Mouse (Mus musculus): ENCODE measurements around the gene Il2ra. TPM values are rescaled to one million over a fixed set of nuclear protein-coding genes. Genes with fewer than 3 reads are reported as not detected.

Il2ra gene
- polyA plus RNA-seq, 1 experiment, result 0.36 TPM

DNA sequence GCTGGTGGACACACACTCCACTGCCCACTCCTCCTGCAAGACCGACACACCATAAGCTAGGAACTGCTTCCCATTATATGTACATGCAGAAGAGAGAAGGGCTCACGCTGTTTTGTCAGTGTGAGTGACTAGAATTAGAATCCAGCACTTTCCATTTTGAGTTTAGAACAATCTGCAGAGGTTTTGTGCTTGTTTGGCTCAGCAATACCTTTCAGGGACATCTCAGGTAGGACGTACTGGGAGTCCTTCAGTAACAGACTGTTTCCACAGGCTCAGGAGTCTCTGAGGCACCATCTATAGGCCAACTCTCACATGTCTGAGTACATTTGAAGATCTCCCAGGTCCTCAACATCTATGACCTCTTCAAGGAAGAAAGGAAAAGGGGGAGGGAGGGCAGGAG, 9.6 kb downstream of the Il2ra start:
- DNase-seq (ENCODE audit: low read depth, low spot score), result no peak
- 84% methylated on average over 3 of the region's 3 CpGs for WGBS

DNA sequence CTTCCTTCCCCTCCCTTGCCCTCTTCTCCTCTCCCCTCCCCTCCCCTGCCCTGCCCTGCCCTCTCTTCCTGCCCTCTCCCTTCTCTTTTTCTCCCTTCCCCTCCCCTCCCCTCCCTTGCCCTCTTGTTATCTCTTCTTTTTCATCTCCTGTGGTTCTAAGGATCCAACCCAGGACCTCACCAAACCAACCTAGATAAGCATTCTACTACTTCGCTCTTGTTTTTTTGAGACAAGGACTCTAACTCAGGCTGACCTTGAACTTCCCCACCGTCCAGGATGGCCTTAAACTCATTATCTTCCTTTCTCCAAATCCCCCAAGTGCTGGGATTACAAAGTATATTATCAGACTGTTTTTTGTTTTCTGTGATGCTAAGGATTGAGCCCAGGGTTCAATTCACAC, 10.2 kb downstream of the Il2ra start:
- DNase-seq (ENCODE audit: low read depth, low spot score), result no peak
- 65% methylated on average over 2 of the region's 2 CpGs for WGBS

DNA sequence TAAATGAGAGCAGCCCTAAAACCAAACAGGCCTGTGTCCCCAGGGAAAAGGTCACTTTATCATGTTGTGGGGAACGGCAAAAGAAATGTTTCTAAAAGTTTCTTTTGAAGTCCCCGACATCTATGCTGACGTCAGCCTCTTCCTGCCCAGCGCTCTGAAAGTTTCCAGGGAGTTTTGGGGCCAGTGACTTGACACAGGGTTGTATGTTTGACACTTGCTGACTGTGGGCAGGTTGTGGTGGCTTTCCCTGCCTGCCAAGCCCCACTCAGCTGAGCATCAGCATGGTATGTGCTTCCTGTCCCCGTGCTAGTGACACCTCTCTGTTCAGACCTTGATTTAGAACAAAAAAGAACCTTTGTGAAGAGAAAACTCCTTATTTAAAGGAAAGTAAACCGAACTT, 10.7 kb downstream of the Il2ra start:
- 43% methylated on average over 6 of the region's 6 CpGs for WGBS
- DNase-seq (ENCODE audit: low read depth, low spot score), result no peak

DNA sequence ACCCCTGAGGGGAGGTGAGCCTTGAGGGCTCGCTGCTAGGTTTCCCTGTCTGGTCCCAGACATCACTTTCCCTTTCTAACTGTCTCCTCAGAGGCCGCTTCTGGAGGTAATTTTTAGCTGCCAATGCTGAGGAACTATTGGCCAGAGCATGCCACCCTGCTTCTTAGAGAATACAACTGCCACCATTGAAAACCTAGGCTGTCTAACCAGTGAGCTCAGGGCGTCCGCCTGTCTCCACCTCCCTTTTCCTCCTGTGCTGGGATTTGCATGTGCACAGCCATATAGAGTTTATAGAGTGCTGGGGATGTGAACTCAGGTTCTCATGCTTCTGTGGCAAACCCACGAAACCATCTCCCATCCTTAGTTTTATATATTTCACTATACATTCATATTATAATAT, 11.2 kb downstream of the Il2ra start:
- DNase-seq (ENCODE audit: low read depth, low spot score), result no peak
- WGBS, result 74% methylated on average over 5 of the region's 5 CpGs

DNA sequence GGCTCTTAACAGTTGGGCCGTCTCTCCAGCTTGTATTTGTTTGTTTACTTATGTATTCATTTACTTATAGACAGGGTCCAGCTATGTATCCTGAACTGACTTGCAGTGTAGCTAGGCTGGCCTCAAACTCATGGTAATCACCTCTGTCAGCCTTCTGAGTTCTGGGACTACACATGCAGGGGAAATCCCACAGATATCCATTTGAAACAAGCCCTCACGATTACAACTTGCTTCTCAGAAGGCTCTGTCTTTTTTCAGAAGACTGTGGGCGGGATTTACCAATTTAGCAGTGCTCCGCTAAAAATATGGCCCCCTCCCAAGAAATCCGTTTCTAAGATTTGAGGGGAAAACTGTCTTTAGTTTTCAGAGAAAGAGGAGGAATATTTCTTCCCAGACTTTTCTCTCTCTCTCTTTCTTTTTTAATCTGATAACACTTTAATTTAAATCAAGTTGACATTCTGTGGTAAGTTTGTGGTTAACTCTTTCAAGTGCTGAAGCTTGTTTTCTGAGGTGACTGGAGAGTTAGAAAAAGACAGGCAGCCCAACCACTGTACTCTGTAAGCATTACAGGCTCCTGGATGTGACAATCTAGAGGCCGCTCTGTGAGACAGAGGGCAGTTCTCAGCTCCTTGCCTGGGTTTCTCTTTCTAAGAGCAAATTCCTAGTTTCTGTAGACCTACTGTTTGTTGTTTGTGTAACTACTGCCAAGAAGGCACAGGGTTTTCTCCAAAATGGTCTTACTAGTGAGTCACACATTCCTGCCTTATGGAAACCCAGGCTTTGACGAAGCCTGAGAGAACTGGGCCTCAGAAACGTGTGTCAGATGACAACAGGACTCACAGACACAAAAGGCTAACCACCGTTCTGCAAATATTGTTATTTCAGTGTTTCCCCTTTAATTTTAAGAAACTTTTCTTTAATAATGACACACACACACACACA, 12.7 kb downstream of the Il2ra start:
- WGBS, result 51% methylated on average over 9 of the region's 9 CpGs
- DNase-seq (ENCODE audit: low read depth, low spot score), result no peak

DNA sequence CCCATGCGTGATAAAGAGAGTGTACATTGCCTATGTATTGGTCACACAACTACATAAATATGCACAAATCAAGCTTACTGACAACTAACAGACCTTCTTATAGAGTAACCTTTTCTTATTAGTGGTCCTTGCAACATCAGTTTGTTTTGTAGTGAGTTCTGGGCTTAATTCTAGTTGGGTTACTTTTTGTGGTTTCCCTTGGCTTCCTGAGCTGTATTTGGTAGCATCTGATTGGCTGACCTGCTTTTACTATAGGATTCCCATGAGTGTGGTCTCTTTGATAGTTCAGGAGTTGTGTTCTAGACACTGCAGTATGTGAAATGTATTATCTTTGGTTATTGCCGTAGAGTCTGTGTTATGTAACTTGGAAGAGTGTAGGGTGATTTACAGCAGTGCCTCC, 15.0 kb downstream of the Il2ra start:
- no peak for DNase-seq (ENCODE audit: low read depth, low spot score)

DNA sequence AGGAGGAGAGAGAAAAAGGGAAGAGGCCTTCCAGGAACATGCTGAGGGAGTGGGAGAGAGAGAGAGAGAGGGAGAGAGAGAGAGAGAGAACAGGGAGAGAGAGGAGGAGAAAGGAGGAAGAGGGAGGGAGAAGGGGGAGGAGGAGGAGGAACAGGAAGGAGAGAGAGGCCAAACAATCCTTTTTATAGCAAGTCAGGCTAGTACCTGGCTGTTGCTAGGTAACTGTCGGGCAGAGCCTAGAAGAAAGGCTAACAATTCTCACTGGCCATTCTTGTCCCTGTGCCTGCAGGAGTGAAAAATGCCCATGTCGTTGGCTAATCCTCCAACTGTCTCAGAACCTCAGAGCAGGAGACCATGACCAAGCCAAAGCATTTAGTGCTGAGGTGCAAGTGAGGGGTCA, 16.7 kb downstream of the Il2ra start:
- 15% methylated on average over 2 of the region's 2 CpGs for WGBS
- no peak for DNase-seq (ENCODE audit: low read depth, low spot score)

More for the DNA sequence above, 15.0 kb downstream of the Il2ra start:
- WGBS, result 81% methylated on average over 2 of the region's 2 CpGs

DNA sequence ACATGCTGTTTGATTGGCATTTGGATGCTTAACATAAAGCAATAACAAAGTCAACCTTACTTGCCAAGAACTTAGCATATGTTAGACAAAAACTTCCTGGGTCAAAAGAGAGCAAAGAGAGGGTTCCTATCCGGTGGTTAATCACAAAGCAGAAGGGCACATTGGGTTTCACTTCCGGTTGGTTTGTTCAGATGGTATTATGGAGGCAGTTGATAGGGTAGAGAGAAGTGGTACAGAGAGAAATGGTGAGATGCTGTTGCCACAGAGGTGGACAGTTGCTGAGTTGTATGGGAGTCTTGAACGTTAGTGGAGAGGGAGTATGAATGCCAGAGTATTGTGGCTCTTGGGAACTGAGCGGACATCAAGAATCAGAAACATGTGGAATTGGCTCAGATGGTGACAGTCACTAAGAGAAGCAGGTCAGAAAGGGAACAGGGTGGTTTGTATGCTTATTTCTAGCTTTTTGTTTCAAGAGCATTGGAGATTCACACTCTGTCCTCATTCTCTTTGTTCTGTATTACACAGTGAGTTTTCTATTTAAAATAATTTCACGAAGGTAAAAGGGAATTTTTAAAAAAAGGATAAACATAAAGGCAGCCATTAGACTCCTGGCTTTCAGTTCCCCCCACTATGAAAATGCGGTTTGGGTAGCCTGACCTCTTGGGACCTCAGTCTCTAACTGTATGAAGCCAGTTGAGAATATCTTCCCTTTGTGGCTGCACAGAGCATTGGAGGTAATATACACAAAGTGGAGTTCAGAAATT, 19.7 kb downstream of the Il2ra start:
- no peak for DNase-seq (ENCODE audit: low read depth, low spot score)
- 78% methylated on average over 6 of the region's 6 CpGs for WGBS

DNA sequence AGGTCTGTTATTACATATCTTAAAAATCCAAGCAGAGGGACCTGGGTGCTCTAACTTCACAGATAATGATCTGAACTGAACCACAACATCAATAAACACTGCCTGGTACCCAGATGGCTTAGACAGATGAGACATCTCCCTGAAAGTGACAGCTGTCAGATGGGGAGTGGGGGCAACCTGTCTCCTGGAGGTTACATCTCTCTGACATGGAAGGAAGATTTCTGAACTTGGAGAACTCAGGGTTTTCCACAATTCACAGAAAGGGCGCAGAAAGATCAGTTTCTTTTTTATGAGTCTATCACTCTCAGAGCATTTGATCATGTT, 20.3 kb downstream of the Il2ra start:
- no peak for DNase-seq (ENCODE audit: low read depth, low spot score)
- 88% methylated on average over 1 of the region's 1 CpGs for WGBS

DNA sequence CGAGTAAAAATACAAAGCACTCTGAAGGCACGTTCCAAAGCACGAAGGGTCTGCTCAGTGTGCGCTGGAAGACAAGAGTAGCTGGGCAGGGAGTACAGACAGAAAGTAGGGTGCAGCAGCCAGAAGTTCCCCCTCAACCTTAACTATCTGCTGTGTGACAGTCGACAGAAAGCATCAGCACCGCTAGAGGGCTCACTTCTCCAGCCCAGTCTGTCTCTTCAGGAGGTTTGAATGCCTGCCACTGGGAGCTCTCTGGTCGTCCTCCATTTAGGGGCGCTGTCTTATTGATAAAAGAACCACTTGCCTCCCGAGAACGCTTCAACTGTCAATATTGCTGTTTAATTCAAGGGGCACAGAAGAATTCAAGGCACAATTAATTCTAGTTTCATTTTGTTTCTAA, 21.4 kb downstream of the Il2ra start:
- WGBS, result 3% methylated on average over 10 of the region's 10 CpGs
- peak; percentile 54 for DNase-seq (ENCODE audit: low read depth, low spot score)

DNA sequence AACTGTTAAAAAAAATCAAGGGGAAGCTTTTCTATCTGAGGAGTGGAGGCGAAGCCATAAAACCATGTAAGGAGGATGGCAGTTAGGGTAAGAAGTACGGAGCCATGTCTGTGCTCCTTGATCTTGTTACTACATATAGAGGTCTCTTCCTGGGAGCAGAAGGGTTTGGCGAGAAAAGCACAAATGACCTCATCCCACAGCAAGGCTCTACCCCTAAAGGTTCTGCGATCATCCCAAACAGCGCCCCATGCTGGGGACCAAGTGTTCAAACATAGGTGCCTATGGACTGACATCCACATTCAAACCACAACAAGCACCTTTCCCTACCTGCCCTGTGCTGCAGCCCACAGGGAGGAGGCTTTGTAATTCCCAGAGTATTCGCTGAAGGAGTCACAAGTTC, 21.8 kb downstream of the Il2ra start:
- 46% methylated on average over 6 of the region's 6 CpGs for WGBS
- no peak for DNase-seq (ENCODE audit: low read depth, low spot score)

DNA sequence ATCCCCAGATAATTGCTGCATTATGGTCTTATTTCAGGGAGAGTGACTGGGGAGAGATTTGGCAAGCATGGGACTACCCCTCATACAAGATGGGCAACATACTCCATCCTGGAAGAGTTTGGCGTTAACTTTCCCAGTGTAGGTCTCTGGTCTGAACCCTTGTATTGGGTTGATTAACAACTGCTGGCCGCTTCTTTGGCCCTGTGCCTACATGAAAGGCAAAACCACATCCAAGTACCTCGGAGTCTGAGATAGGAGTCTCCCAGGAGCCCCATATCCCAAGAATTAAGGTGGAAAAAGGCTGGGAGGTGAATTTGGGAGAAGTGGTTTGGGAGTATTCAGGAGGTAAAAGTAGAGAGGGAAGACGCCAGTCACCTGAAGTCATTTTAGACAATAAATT, 22.2 kb downstream of the Il2ra start:
- no peak for DNase-seq (ENCODE audit: low read depth, low spot score)
- 74% methylated on average over 4 of the region's 4 CpGs for WGBS

DNA sequence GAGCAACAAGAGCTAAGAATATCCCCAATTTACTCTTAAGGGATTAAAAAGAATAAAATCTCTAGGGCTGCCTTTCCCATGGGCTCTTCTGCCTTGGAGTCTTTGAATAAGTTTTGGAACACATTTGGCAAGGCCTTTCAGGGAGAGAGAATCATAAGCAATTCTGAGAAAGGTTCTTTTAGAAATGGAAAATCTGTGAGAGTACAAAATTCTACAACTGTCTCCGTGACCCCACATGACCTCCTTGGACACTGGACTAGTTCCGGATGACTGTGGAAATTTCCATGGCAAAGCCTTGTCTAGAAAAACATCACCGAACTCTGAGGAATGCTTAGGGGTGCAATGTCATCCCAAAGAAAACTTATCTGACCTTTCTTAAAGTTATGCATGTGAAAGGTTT, 22.7 kb downstream of the Il2ra start:
- DNase-seq (ENCODE audit: low read depth, low spot score), result no peak

DNA sequence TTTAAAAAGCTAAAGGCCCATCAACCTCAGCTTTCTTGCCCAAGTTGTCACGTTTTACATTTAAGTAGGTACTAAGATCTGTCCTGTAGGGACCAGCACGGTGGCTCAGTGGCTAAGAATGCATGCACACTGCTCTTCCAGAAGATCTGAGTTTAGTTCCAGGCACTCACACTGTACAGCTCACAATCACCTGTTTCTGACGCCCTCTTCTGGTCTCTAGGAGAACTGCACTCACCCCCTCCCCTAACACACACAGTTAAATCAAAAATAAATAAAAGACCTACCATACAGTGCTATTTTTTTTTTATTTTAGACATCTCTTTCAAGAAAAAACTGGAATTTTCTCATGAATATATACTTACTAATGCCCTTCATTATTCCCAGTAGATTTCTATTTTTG, 29.5 kb downstream of the Il2ra start:
- no peak for DNase-seq (ENCODE audit: low read depth, low spot score)
- WGBS, result 22% methylated on average over 3 of the region's 3 CpGs

More for the DNA sequence above, 22.7 kb downstream of the Il2ra start:
- WGBS, result 78% methylated on average over 3 of the region's 3 CpGs

DNA sequence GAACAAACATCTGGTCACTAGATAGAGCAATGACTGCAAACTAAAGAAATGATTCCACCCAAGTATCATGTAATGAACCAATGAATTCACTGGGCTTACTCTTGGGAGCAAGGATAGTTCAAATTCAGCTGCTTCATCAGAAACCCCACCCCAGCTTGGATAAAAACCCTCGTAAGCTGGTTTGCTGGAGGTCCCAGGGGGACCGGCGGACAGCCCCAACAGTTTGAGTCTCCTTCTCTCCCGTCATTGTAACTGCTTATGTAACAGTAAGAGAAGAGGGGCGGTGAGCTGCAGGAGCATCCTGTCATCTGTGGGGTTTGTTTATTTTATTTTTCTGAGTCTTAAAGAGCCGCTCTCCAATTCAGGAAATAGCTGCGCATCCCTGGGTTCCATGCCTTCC, 37.0 kb downstream of the Il2ra start:
- 58% methylated on average over 7 of the region's 7 CpGs for WGBS
- DNase-seq (ENCODE audit: low read depth, low spot score), result no peak

DNA sequence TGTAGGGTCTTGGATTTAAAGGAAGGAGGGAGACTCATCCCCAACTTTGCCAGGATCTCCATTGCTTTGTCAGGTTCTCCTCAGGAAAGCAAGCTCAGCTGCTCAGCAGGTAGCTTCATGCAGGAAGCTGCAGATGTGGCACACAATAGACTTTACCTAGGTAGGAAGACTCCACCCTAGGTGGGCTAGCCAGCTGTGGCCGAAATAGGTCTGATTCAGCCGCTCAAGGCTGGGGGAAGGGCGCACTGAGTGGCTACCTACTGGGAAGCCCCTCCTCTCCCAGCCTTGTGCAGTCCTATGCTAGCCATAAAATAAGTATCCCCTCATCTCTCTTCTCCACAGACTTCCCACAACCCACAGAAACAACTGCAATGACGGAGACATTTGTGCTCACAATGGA, 40.1 kb downstream of the Il2ra start:
- no peak for DNase-seq (ENCODE audit: low read depth, low spot score)
- WGBS, result 57% methylated on average over 4 of the region's 4 CpGs

DNA sequence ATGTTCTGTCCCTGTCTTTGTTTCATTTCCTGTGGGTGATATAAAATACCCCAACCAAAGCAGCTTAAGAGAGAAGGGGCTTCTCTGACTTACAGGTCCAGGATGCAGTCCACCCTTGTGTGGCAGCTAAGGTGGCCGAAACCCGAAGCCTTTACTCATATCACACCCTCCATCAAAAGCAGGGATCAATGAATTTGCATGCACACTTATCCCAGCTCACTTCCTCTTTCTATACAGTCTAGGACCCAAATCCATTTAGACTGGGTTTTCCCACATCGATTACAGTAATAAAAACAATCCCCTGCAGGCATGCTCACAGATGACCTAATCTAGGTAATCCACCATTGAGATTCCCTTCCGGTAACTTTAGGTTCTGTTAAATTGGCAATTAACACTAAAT, 43.9 kb downstream of the Il2ra start:
- WGBS, result 62% methylated on average over 4 of the region's 4 CpGs
- DNase-seq (ENCODE audit: low read depth, low spot score), result no peak

DNA sequence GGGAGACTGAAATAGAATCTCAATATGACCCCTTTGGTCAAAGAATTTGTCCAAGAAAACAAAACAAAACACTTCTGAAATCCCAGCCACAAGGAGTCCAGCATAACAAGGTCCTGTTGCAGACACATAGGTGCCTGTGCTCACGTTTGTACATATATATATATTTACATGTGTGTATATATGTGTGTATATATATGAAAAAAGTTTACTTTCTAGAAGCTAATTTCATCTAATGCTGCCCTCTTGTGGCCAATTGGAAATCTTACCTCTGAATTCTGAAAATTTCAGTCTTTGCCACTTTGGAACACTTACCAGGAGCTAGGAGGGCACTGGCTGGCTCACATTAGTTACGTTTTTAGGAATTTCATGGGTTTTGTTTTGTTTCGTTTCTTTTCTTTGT, 44.8 kb downstream of the Il2ra start:
- WGBS, result 12% methylated on average over 3 of the region's 3 CpGs
- no peak for DNase-seq (ENCODE audit: low read depth, low spot score)

DNA sequence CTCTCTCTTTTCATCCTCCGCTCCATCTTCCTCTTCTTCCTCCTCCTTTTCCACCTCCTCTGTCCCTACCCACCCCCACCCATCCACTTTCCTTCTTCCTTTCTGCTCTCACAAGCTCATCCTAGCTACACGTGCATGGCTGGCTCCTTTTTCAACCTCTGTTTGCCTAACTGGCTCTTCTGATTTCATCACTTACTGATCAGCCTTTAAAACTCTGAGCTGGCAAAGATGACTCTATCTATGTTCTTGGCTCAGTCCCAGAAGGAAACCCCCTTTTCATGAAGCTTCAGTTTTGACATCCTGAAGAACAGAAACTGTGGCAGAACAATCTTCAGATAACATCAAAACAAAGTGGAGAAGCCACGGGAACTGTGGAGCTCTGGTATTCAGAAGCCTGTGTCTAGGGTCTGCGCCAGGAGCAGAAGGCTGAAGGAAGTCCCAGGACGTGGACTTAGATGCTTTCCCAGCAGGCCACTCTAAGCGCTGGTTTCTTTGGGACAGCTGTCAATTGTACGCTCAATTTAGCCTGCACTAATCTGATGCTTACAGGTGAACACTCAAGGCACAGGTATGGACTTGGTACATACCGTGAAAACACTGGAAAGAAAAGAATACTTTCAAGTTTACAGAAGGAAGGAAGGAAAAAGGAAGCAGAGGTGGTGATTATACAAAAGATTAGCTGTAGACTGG, 47.7 kb downstream of the Il2ra start:
- WGBS, result 68% methylated on average over 8 of the region's 8 CpGs
- DNase-seq (ENCODE audit: low read depth, low spot score), result no peak

DNA sequence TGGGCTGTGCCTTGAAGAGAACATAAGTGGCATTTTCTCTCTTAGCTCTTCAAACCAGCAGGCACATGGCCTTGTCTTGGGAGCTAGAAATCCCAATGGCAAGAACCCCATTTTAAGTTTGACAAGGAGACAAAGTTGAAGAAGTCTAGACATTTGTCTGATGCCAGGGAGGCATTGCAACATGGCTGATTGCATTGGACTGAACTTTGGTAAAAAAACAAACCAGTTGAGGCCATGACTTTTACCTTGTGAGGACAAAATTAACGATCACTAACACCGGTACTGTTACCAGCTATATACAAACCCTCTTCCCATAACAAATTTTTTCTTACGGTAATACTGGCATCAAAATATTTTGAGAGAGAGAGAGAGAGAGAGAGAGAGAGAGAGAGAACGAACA, 50.7 kb downstream of the Il2ra start:
- 90% methylated on average over 4 of the region's 4 CpGs for WGBS
- DNase-seq (ENCODE audit: low read depth, low spot score), result no peak

DNA sequence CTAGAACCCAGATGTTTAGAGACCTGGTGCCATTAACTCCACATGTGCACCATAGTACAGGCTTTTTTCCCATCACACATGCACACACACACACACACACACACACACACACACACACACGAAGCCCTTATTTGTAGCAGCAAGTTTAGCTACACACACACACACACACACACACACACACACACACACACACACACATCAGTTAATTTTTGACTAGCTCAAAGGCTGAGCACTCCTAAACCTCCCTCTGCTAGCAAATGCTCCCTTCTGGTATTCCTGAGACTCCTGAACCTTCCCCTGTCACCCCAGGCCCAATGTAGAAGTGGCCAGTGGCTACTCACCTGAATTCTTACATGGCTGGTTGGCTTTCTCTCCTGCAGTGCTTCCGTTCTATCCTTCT, 51.5 kb downstream of the Il2ra start:
- no peak for DNase-seq (ENCODE audit: low read depth, low spot score)
- WGBS, result 61% methylated on average over 2 of the region's 2 CpGs
